Mouse (Mus musculus): ENCODE measurements around the gene H2afx. TPM values are rescaled to one million over a fixed set of nuclear protein-coding genes. Genes with fewer than 3 reads are reported as not detected.

Gene H2afx
- total and polyA plus RNA-seq, 3 experiments, result 36.3 to 488 (median 56.6) TPM

DNA sequence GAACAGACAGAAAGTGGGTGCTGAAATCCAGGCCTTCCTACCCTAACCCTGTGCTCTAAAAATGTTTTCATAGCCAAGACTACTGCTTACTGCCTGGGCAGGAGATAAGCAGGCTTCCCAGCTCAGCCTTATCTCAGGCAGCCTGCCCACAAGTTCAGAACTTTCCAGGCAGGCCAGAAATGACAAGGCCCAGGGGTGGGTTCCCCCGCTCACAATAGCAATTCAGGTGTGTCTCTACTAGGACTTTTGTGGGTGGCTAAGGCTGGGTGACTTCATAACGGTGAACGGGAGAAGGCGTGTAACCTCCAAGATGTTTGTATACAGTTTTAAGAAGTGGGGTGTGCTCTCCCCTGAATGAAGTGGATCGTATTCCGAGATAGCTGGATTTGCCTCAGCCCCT is 8.8 kb downstream of the H2afx start:
- peaks cover 38 to 65% of the 10 kb centered on the region in 2 experiments for H3K36me3 ChIP-seq (replicated peaks in 1 of 2; ENCODE audit: control insufficient read depth in 1 of 2, insufficient read depth in 1 of 2, low read length in 1 of 2)
- peaks cover 5% of the 10 kb centered on the region for H3K79me2 ChIP-seq (replicated peaks; ENCODE audit: control insufficient read depth, extremely low read depth, insufficient read depth, poor library complexity, severe bottlenecking)
- peaks cover 2% of the 10 kb centered on the region for H3K9me3 ChIP-seq (replicated peaks; ENCODE audit: low read length)
- H3K9ac ChIP-seq (ENCODE audit: insufficient read depth, low read depth), result peak overlapping the region; percentile 64
- no peak for DNase-seq (ENCODE audit: extremely low read depth)
- H3K4me3 ChIP-seq (replicated peaks in 1 of 3; ENCODE audit: low read depth in 2 of 3, low read length in 2 of 3, poor library complexity in 1 of 3), result peak overlapping the region; percentile 49 to 75 (median 68)
- peak overlapping the region; percentile 88 for H3K4me2 ChIP-seq (ENCODE audit: insufficient read depth, low read depth, poor library complexity, severe bottlenecking)
- TF ChIP-seq ELF1 (IDR thresholded peaks at IDR 0.05; ENCODE audit: low read depth, low read length) (no peak), CHD1 (IDR thresholded peaks at IDR 0.05; ENCODE audit: low read depth, low read length) (0 out of 2 replicates have a peak, but pooled peaks have one; percentile 66), MAX (IDR thresholded peaks at IDR 0.05; ENCODE audit: low read length) (0 out of 2 replicates have a peak, but pooled peaks have one; percentile 25), CHD2 (IDR thresholded peaks at IDR 0.05; ENCODE audit: low read length) (no peak), UBTF (IDR thresholded peaks at IDR 0.05; ENCODE audit: low read depth, low read length) (0 out of 2 replicates have a peak, but pooled peaks have one; percentile 45)
- no peaks in the 10 kb centered on the region for H3K27me3 ChIP-seq (replicated peaks)
- dilution Hi-C loops (cut with MboI; ENCODE audit: extremely low pct_ligation_motif_present, extremely low pct_unique_long_range_greater_than_20kb, low sequenced_read_pairs), result no loop called here
- H3K27ac ChIP-seq (ENCODE audit: insufficient read depth, low read depth), result no peak overlapping the region
- in situ Hi-C loops (cut with MboI; ENCODE audit: low pct_ligation_motif_present, low pct_unique_long_range_greater_than_20kb, low sequenced_read_pairs), result loop anchor here (5.0 kb wide), 2 partner anchors 51 to 54 kb away; partner anchors contain the start of gene Slc37a4
- H3K4me1 ChIP-seq (ENCODE audit: control insufficient read depth in 1 of 2, insufficient read depth in 2 of 2), result peaks cover 4 to 32% of the 10 kb centered on the region in 2 experiments; a peak in 2 of 4 replicates

DNA sequence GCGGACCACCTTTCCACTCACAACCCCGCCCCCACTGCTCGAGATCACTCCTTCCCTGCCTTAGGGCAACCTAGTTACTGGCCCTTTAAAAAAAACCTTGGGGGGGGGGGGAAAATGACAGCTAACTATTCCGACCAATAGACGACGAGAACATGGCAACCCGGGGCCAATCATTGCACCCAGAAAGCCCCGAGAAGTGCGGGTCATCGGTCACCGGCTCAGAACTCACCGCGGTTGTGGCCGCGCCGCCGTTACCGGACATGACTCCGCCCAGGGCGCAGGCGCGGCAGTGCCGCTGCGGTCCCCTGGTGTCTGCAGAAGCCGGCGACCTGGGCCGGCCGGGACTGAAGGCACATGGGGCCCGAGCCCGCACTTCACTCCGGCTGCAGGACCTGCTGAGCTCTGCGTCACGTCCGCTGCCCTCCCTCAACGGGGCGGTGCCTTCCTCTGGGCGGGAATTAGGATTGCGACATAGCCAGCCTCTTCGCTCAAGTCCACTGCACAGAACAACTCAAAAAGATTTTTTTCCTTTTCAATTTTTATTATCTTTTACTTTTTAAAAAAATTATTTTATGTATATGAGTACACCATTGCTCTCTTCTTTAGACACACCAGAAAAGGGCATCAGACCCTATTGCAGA is 9.4 kb downstream of the H2afx start, which contains the start of gene Hmbs:
Gene Hmbs, minus strand, starts transcription at position 448 of the 641 bp plus-strand sequence.
- dilution Hi-C loops (cut with MboI; ENCODE audit: extremely low pct_ligation_motif_present, extremely low pct_unique_long_range_greater_than_20kb, low sequenced_read_pairs), result no loop called here
- in situ Hi-C loops (cut with MboI; ENCODE audit: low pct_ligation_motif_present, low pct_unique_long_range_greater_than_20kb, low sequenced_read_pairs), result loop anchor here (5.0 kb wide), 2 partner anchors 52 to 53 kb away; partner anchors contain the start of gene Slc37a4
- Histone ChIP-seq H3K27me3 (replicated peaks) (no peaks in the 10 kb centered on the region), H3K4me1 (ENCODE audit: control insufficient read depth in 1 of 2, insufficient read depth in 2 of 2) (peaks cover 4 to 32% of the 10 kb centered on the region in 2 experiments; a peak in 2 of 4 replicates), H3K79me2 (replicated peaks; ENCODE audit: control insufficient read depth, extremely low read depth, insufficient read depth, poor library complexity, severe bottlenecking) (peaks cover 5% of the 10 kb centered on the region), H3K36me3 (replicated peaks in 1 of 2; ENCODE audit: control insufficient read depth in 1 of 2, insufficient read depth in 1 of 2, low read length in 1 of 2) (peaks cover 41 to 66% of the 10 kb centered on the region in 2 experiments), H3K4me3 (replicated peaks in 1 of 3; ENCODE audit: low read depth in 2 of 3, low read length in 2 of 3, poor library complexity in 1 of 3) (peak within 1 kb of the TSS; percentile 68 to 75 (median 70)), H3K27ac (ENCODE audit: insufficient read depth, low read depth) (peak within 1 kb of the TSS; percentile 77), H3K9me3 (replicated peaks; ENCODE audit: low read length) (peaks cover 5% of the 10 kb centered on the region), H3K9ac (ENCODE audit: insufficient read depth, low read depth) (peak within 1 kb of the TSS; percentile 64), H3K4me2 (ENCODE audit: insufficient read depth, low read depth, poor library complexity, severe bottlenecking) (peak within 1 kb of the TSS; percentile 88)
- DNase-seq (ENCODE audit: extremely low read depth), result peak; percentile 93
- no peak for TF ChIP-seq IRF4 (IDR thresholded peaks at IDR 0.05; ENCODE audit: low read depth, low read length)
- no peak for TF ChIP-seq ELF1 (IDR thresholded peaks at IDR 0.05; ENCODE audit: low read depth, low read length)
- TF ChIP-seq MEF2A (IDR thresholded peaks at IDR 0.05; ENCODE audit: borderline replicate concordance, low read depth, low read length), result no peak
- no peak for TF ChIP-seq KAT2A (IDR thresholded peaks at IDR 0.05; ENCODE audit: insufficient replicate concordance, low read length)
- no peak for TF ChIP-seq BHLHE40 (IDR thresholded peaks at IDR 0.05; ENCODE audit: low read depth, low read length)
- TF ChIP-seq ZNF384 (IDR thresholded peaks at IDR 0.05; ENCODE audit: low read depth, low read length), result peak; percentile 82
- peak; percentile 78 for TF ChIP-seq NELFE (IDR thresholded peaks at IDR 0.05; ENCODE audit: low read depth, low read length)
- no peak for TF ChIP-seq USF2 (conservative IDR thresholded peaks at IDR 0.05; ENCODE audit: low read depth, low read length)
- TF ChIP-seq PAX5 (IDR thresholded peaks at IDR 0.05; ENCODE audit: low read length), result no peak
- peak; percentile 45; the same call in 1 of the 2 replicates for TF ChIP-seq TCF12 (IDR thresholded peaks at IDR 0.05; ENCODE audit: low read depth, low read length)
- no peak for TF ChIP-seq JUND (conservative IDR thresholded peaks at IDR 0.05; ENCODE audit: low read depth, low read length)
- peak; percentile 55; the same call in 1 of the 2 replicates for TF ChIP-seq MXI1 (IDR thresholded peaks at IDR 0.05; ENCODE audit: low read depth, low read length)
- TF ChIP-seq ETS1 (conservative IDR thresholded peaks at IDR 0.05; ENCODE audit: low read depth, low read length), result no peak
- TF ChIP-seq MYC (IDR thresholded peaks at IDR 0.05; ENCODE audit: low read depth, low read length), result peak; percentile 60; the same call in 1 of the 2 replicates
- TF ChIP-seq MAX (IDR thresholded peaks at IDR 0.05; ENCODE audit: low read length), result no peak
- TF ChIP-seq ZC3H11A (IDR thresholded peaks at IDR 0.05; ENCODE audit: low read depth, low read length), result no peak
- TF ChIP-seq JUN (IDR thresholded peaks at IDR 0.05; ENCODE audit: insufficient read depth, low read depth, low read length), result no peak
- TF ChIP-seq MAZ (IDR thresholded peaks at IDR 0.05; ENCODE audit: low read depth, low read length), result peak; percentile 98
- no peak for TF ChIP-seq EP300 (IDR thresholded peaks at IDR 0.05; ENCODE audit: low read length)
- peak; percentile 91; the same call in 1 of the 2 replicates for TF ChIP-seq SIN3A (IDR thresholded peaks at IDR 0.05; ENCODE audit: low read length)
- TF ChIP-seq NRF1 (IDR thresholded peaks at IDR 0.05; ENCODE audit: low read depth, low read length), result peak; percentile 76
- TF ChIP-seq RAD21 (IDR thresholded peaks at IDR 0.05; ENCODE audit: low read depth, low read length), result no peak
- no peak for TF ChIP-seq GABPA (IDR thresholded peaks at IDR 0.05; ENCODE audit: insufficient replicate concordance, low read depth, low read length)
- TF ChIP-seq HCFC1 (IDR thresholded peaks at IDR 0.05; ENCODE audit: low read depth, low read length), result peak; percentile 72
- no peak for TF ChIP-seq ZKSCAN1 (IDR thresholded peaks at IDR 0.05; ENCODE audit: borderline replicate concordance, low read depth, low read length)
- no peak for TF ChIP-seq CHD1 (IDR thresholded peaks at IDR 0.05; ENCODE audit: low read depth, low read length)
- peak; percentile 88 for TF ChIP-seq POLR2A (IDR thresholded peaks at IDR 0.05; ENCODE audit: low read depth, low read length)
- TF ChIP-seq UBTF (IDR thresholded peaks at IDR 0.05; ENCODE audit: low read depth, low read length), result no peak
- peak; percentile 54; the same call in 1 of the 2 replicates for TF ChIP-seq TBP (conservative IDR thresholded peaks at IDR 0.05; ENCODE audit: low read depth, low read length)
- peak; percentile 90 for TF ChIP-seq CHD2 (IDR thresholded peaks at IDR 0.05; ENCODE audit: low read length)

All from CH12.LX (cell line).